Mouse (Mus musculus) liver, adult 2 months (tissue): ENCODE measurements around the gene Zfp560. TPM values are rescaled to one million over a fixed set of nuclear protein-coding genes. Genes with fewer than 3 reads are reported as not detected.

Experiments used
- DNase-seq: peaks from one replicate; pipeline ENCODE4 v3.0.0-alpha.2; 2011; ENCODE audit warnings: low read depth, low spot score; ENCODE audit errors: extremely low read depth
- H3K27ac ChIP-seq: fragments of 200-500 bp; replicated peaks from 2 replicates; pipeline ENCODE4 v1.5.1; 2012; ENCODE audit warnings: low read depth, mild to moderate bottlenecking, control low read depth, inconsistent platforms, low read length; ENCODE audit not compliant: insufficient read depth
- H3K27me3 ChIP-seq: fragments of 200-500 bp; 2 replicates; pipeline ENCODE4 v1.6.1; 2012; ENCODE audit warnings: mild to moderate bottlenecking, moderate library complexity, low read length, inconsistent platforms; ENCODE audit not compliant: control insufficient read depth, insufficient read depth
- H3K36me3 ChIP-seq: fragments of 200-500 bp; 2 replicates; pipeline ENCODE4 v1.6.1; 2012; ENCODE audit warnings: low read length, inconsistent platforms; ENCODE audit not compliant: control insufficient read depth, insufficient read depth
- H3K4me1 ChIP-seq: fragments of 200-500 bp; 2 replicates; pipeline ENCODE4 v1.6.1; 2011; ENCODE audit warnings: low read length; ENCODE audit not compliant: control insufficient read depth, insufficient read depth
- H3K4me3 ChIP-seq: fragments of 200-500 bp; 2 replicates; pipeline ENCODE4 v1.5.1; 2011; ENCODE audit warnings: low read depth, mild to moderate bottlenecking, control low read depth, low read length, moderate library complexity; ENCODE audit not compliant: insufficient read depth
- H3K79me2 ChIP-seq: fragments of 200-500 bp; 2 replicates; pipeline ENCODE4 v1.6.1; 2012; ENCODE audit warnings: inconsistent platforms, mild to moderate bottlenecking, low read length, moderate library complexity; ENCODE audit not compliant: control insufficient read depth, insufficient read depth
- H3K9ac ChIP-seq: fragments of 200-500 bp; 2 replicates; pipeline ENCODE4 v1.6.1; 2012; ENCODE audit warnings: low read depth, mild to moderate bottlenecking, control low read depth, inconsistent platforms, low read length
- CTCF ChIP-seq: fragments of 200-500 bp; IDR thresholded peaks from 2 replicates; pipeline ENCODE4 v1.5.1; 2011; ENCODE audit warnings: low read depth, low read length, control low read depth
- POLR2A ChIP-seq: fragments of 200-500 bp; IDR thresholded peaks from 2 replicates; pipeline ENCODE4 v1.6.1; 2011; ENCODE audit warnings: low read length, control low read depth; ENCODE audit not compliant: insufficient read depth; ENCODE audit errors: extremely low read depth
- WGBS: fragments of 180-500 bp; shearing (Covaris S2); methylation state at CpG from one replicate; pipeline ENCODE4 v1.1.7; 2018; 5-methylcytosine and 5-hydroxymethylcytosine counted together
- polyA plus RNA-seq: library from polyadenylated mRNA; depleted of rRNA; stranded (reverse); fragments of >200 nt; gene quantifications from 2 replicates; pipeline ENCODE4 v1.2.3, GENCODE M21; 2012; rRNA removed
- total RNA-seq: library from RNA; depleted of rRNA; stranded (reverse); fragments of >200 nt; gene quantifications from 2 replicates; pipeline ENCODE4 v1.2.3, GENCODE M21; 2014; rRNA removed

The Zfp560 gene
- 6.7 and 7.8 TPM in 2 replicates for total RNA-seq
- polyA plus RNA-seq = 3.5 and 4.6 TPM in 2 replicates

GRCm38 (mm10) chr9:20384532-20385342 lies at the start of gene Zfp560:
Gene Zfp560 (minus strand): TSS chr9:20385177.
- DNase-seq = peak; percentile 81
- H3K79me2 ChIP-seq = peaks cover 9% of the 10 kb centered on the region; the same call in 1 of the 2 replicates
- peak within 1 kb of the TSS; percentile 81 for H3K4me3 ChIP-seq
- WGBS = under 1% methylated on average over 40 of the region's 40 CpGs
- peaks cover 7% of the 10 kb centered on the region for H3K4me1 ChIP-seq
- peak; percentile 75 for TF ChIP-seq CTCF
- 0 out of 2 replicates have a peak, but pooled peaks have one; percentile 11 for TF ChIP-seq POLR2A
- peak within 1 kb of the TSS; percentile 78 for H3K9ac ChIP-seq
- H3K36me3 ChIP-seq = no peaks in the 10 kb centered on the region
- no peaks in the 10 kb centered on the region for H3K27me3 ChIP-seq
- peak within 1 kb of the TSS; percentile 55 for H3K27ac ChIP-seq

DNA sequence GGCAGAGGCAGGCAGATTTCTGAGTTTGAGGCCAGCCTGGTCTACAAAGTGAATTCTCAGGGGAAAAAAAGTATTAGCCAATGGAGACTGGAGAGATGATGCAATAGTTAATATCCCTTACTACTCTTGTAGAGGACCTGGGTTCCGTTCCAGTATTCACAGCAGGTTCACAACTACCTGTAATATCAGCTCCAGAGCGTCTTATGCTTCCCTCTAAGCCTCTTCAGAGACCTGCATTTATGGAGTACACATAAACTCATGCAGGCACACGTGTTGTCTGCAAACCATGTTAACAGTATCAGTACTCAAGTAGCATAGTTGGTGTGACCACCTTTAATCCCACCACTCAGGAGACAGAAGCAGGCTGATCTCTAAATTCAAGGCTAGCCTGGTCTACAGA lies 45.0 kb upstream of the Zfp560 start:
- no peaks in the 10 kb centered on the region; the same call in 1 of the 2 replicates for H3K36me3 ChIP-seq
- no peak overlapping the region for H3K27ac ChIP-seq
- H3K79me2 ChIP-seq = no peaks in the 10 kb centered on the region
- no peaks in the 10 kb centered on the region for H3K27me3 ChIP-seq
- no peak for TF ChIP-seq POLR2A
- WGBS = 92% methylated on average over 3 of the region's 3 CpGs
- DNase-seq = no peak
- H3K4me3 ChIP-seq = no peak overlapping the region
- H3K4me1 ChIP-seq = no peaks in the 10 kb centered on the region
- H3K9ac ChIP-seq = no peak overlapping the region

- Histone ChIP-seq H3K36me3 (no peaks in the 10 kb centered on the region), H3K79me2 (no peaks in the 10 kb centered on the region), H3K27ac (no peak overlapping the region), H3K27me3 (no peaks in the 10 kb centered on the region), H3K9ac (no peak overlapping the region), H3K4me3 (no peak overlapping the region), H3K4me1 (no peaks in the 10 kb centered on the region)
- TF ChIP-seq CTCF (no peak), POLR2A (no peak)
- WGBS = 37% methylated on average over 1 of the region's 1 CpGs
- no peak for DNase-seq
These were observed 26.5 kb upstream of the Zfp560 start for GRCm38 (mm10) chr9:20411460-20411859.

- WGBS = 88% methylated on average over 2 of the region's 2 CpGs
- H3K4me1 ChIP-seq = no peaks in the 10 kb centered on the region
- H3K9ac ChIP-seq = no peak overlapping the region
- no peak for DNase-seq
- no peaks in the 10 kb centered on the region for H3K79me2 ChIP-seq
- no peak overlapping the region for H3K4me3 ChIP-seq
- no peaks in the 10 kb centered on the region for H3K36me3 ChIP-seq
- no peaks in the 10 kb centered on the region for H3K27me3 ChIP-seq
- H3K27ac ChIP-seq = no peak overlapping the region
- TF ChIP-seq POLR2A (no peak), CTCF (no peak)
These were observed 24.3 kb upstream of the Zfp560 start for GRCm38 (mm10) chr9:20409319-20409718.

GRCm38 (mm10) chr9:20385343-20385703 lies 346 bp upstream of the Zfp560 start:
- Histone ChIP-seq H3K27ac (peak overlapping the region; percentile 6), H3K36me3 (no peaks in the 10 kb centered on the region), H3K27me3 (no peaks in the 10 kb centered on the region), H3K4me3 (peak overlapping the region; percentile 81), H3K9ac (peak overlapping the region; percentile 78), H3K4me1 (peaks cover 7% of the 10 kb centered on the region), H3K79me2 (peaks cover 9% of the 10 kb centered on the region; the same call in 1 of the 2 replicates)
- WGBS = 9% methylated on average over 16 of the region's 16 CpGs
- DNase-seq = no peak
- TF ChIP-seq CTCF (no peak; the same call in 1 of the 2 replicates), POLR2A (no peak)

GRCm38 (mm10) chr9:20383659-20384058 lies 1.3 kb downstream of the Zfp560 start:
- Histone ChIP-seq H3K27ac (no peak overlapping the region), H3K9ac (no peak overlapping the region), H3K4me1 (peaks cover 7% of the 10 kb centered on the region), H3K27me3 (no peaks in the 10 kb centered on the region), H3K36me3 (no peaks in the 10 kb centered on the region), H3K4me3 (no peak overlapping the region), H3K79me2 (peaks cover 9% of the 10 kb centered on the region; the same call in 1 of the 2 replicates)
- TF ChIP-seq CTCF (no peak), POLR2A (no peak)
- 88% methylated on average over 7 of the region's 7 CpGs for WGBS
- DNase-seq = no peak
